Mouse (Mus musculus): Measurements from ENCODE around the gene Abca3.

Gene Abca3

DNA sequence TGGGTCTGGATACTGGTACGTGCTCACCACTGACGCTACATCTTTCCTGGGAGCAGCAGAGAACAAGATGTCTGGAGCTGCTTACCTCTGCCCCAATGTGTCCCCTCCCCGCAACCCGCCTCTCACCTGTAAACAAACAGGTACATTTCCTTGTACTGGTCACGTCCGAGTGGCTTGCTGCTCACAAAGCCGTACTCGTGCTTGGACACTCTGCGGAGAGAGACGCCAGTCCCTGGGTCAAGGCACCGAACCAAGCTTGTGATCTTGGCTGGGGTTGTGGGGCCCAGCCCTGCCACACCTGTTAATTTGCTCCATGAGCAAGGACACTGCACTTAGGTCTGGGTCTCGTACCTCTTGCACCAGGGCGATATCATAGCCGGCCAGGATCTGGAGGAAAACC is 90.4 kb downstream of the Abca3 start:
- no peak for DNase-seq

DNA sequence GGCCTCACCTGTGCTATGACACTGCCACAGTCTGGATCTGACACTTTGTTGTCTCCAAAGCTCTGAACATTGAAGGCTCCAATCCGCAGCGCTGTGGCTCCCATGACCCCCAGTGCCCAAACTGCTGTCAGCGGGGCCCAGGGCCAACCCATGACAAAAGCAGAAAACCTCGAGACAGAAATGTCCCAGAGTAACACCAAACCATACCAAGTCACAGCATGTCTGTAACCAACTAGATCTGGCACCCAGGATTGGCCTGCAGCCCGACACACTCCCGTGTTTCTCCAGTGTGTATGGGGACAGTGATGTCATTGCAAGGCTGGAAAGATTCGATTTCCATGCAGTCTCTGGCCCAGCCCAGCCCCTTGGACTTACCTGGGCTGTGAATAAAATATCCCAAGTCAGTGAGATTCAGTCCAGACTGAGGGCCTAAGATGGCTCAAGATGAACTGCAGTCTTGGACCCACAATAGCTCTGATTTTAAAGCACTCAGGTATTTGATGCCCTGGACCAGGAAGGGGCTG is 90.9 kb downstream of the Abca3 start, which contains the start of gene Dnase1l2:
TSS of gene Dnase1l2 (minus strand) at position 474 of the 524 bp plus-strand sequence.
- peak in 1 of 2 experiments; percentile 16 for DNase-seq

DNA sequence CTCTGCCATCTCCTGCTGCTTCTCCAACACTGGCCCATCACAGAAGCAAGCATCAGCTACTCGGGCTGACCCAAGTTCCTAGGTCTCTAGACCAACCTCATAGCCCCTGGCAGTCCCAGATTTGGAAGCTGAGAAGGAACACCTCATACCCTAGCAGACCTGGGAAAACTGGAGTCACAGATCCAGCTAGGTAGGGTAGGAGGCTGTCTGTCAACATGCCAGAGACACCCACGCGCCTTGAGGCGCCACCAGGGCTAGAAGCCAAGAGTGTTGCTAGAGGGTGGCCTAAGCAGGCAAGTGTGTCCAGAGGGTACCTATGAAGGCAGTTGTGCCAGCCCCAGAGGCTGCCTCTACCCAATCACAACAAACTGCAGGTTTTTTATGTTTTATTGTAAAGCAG is 91.7 kb downstream of the Abca3 start:
- DNase-seq: peak; percentile 30 to 42

DNA sequence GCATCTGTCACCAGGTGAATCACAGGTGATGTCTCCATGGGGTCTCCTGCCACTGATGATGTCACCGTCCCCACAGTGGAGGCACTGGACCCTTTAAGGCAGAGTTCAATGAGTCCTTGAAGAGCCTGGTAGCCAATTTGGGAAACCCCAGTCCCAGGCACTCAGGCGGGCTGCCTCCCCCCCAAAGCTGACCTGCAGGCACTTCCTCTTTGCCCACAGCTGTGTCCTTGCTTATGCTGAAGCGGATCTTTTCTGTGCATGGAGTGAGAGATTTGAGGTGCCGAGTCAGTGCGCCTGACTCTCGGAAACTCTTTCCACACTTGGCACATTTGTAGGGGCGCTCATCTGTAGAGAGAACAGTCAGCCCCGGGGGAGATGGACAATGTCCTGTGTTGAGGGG is 94.8 kb downstream of the Abca3 start:
- DNase-seq: peak in 1 of 2 experiments; percentile 8

DNA sequence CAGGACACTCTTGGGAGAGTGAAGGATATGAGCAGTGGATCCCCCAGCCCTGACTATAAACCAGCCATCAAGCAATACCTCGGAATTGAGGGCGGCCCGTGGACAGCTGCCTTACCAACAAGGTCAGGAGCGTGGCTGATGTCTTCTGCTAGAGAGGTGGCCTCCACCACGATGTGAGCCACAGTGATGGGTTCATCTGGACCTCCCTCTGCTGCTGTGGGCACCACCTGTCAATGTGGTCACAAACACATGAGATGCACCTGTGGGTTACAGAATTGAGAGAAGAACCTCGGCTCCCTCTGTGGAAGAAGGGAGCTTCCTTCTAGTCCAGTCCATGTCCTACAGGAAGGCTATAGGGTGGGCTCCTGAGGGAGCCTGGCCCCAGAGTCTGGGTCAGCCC is 97.8 kb downstream of the Abca3 start:
- DNase-seq: no peak

DNA sequence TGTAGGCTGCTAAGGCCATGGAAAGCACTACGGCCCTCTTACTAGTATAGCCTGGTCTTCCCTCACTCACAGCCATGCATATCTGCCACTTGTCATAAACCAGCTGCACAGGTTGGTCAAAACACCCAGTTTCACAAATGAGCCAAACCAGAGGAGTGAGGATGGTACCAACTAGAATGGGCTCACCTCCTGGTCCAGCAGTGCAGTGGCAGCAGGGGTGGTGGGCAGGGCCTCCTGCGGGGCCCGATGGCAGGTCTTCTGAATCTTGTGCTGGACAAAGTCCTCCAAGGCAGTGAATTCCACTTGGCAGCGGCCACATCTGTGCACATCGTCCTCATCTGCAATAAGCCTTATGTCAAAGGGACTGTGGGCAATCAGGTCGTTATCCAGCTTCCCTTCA is 99.5 kb downstream of the Abca3 start:
- DNase-seq: no peak

DNA sequence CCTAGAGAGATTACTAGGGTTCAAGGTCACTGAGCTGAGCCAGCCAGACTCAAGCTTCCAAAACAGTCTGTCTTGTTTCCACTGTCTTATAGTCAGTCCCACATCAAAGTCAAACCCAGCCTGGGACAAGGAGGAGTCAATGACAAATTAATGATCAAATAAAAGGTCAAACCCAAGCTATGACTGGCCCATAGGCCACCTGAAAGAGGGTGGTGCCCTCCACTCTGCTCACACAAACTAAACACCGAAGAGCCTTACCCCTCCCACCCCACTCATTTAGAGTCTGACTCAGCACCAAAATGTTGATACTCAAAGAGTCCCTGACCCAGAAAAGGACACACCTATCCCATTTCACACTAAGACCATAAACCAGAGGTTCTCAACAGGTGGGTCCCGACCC is 101.6 kb downstream of the Abca3 start:
- DNase-seq: peak in 1 of 2 experiments; percentile 24

DNA sequence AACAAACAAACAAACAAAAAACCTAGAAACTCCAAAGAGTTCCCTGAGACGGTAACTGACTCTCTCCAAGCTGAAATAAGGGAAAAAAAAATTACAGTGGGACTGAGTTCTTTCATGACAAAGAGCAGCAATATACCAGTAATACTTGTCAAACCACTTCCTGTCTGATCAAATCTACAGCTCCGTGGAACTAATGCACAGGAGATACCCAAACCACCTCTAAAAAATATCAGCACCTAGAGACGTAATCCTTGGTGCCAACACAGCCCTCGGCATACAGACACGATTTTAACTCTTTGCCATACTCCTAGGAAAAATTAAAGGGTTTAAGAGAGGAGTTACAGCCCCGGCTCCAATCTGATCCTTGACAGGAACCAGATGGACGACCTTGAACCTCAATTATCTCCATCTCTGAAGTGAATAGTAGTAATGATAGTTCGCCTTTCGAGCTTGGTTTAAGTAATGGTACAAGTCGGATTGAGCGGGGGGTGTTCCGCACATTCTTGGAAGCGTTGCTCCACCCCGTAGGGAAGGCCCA is 102.5 kb downstream of the Abca3 start:
- no peak for DNase-seq

DNA sequence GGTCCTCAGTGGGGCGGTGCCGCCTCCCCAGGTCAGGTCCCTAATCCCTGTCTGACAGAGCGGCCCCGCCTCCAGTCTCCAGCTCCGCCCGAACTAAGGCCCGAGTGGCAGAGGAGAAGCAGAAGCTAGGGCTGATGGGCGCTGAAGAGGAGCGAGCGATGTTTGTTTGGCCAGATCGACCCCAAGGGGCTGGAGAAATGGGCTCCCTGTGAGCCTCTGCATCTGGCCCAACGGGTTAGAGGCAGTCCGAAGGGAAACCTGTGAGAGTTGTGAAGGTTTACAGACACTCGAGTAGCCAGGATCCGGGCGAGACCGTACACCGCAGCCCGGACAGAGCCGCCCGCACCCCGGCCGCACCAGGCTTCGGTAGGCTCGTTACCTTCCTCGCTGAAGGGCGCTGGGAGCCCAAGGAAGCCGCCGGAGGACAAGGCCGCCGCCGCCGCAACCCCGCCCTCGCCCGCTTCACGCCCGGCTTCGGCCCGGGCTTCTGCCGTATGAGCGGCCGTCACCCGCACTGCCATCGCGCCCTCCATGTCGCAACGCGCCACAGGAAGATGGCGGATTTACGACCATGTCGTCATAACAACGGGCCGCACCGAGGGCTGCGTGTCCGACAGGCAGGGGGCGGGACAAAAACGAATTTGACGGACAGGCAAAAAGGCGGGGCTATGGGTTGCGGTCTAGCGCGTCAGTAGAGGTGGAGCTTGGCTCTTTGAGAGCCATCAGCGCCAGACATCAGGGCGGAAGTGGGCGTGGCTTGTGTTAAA is 103.2 kb downstream of the Abca3 start:
- peak; percentile 99 to 100 for DNase-seq

DNA sequence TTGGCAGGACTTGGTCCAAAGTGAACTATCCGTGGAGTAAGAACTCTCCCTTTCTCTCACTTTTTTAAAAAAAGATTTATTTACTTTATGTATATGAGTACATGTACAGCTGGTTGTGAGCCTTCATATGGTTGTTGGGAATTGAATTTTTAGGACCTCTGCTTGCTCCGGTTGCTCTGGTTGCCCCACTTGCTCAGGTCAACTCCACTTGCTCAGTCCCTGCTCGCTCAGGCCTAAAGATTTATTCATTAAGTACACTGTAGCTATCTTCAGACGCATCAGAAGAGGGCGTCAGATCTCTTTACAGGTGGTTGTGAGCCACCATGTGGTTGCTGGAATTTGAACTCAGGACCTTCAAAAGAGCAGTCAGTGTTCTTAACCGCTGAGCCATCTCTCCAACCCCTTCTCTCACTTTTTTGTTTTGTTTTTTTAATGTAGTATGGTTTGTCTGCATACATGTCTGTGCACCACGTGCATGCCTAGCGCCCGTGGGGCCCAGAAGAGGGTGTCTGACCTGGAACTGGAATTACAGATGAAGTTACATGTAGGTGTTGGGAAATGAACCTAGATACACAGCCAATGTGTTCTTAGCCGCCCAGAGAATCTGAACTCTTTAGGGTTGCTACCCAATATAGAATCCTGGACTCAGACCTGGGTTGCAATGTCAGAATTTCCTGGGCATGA is 103.9 kb downstream of the Abca3 start:
- peak; percentile 16 to 19 for DNase-seq

Measured in cerebellum, postnatal 10 days (tissue).